Mouse (Mus musculus) stomach, embryonic 15.5 days (tissue): ENCODE measurements around the gene Dcaf4. TPM values are rescaled to one million over a fixed set of nuclear protein-coding genes. Genes with fewer than 3 reads are reported as not detected.
A peak's percentile ranks its signal among the peaks of the same experiment; 100 is the strongest.

Experiments
- ATAC-seq: fragments of 200-750 bp; cut with Nextera tagmentation; 2 replicates; pipeline ENCODE4 v1.8.0; 2017; ENCODE audit warnings: low read depth, moderate number of reproducible peaks, moderate TSS enrichment; ENCODE audit not compliant: insufficient read depth, low FRiP score
- H3K27ac ChIP-seq: fragments of 300-500 bp; sonication (generic); 2 replicates; pipeline ENCODE4 v1.5.1; 2015; ENCODE audit warnings: mild to moderate bottlenecking, inconsistent platforms
- H3K27me3 ChIP-seq: fragments of 300-500 bp; sonication (generic); replicated peaks from 2 replicates; pipeline ENCODE4 v1.6.1; 2015; ENCODE audit warnings: inconsistent platforms
- H3K36me3 ChIP-seq: fragments of 300-500 bp; sonication (generic); 2 replicates; pipeline ENCODE4 v1.6.1; 2015; ENCODE audit warnings: inconsistent platforms
- H3K4me1 ChIP-seq: fragments of 300-500 bp; sonication (generic); 2 replicates; pipeline ENCODE4 v1.6.1; 2015; ENCODE audit warnings: inconsistent platforms
- H3K4me2 ChIP-seq: fragments of 300-500 bp; sonication (generic); 2 replicates; pipeline ENCODE4 v1.6.1; 2015; ENCODE audit warnings: mild to moderate bottlenecking, inconsistent platforms
- H3K4me3 ChIP-seq: fragments of 300-500 bp; sonication (generic); replicated peaks from 2 replicates; pipeline ENCODE4 v1.5.1; 2015; ENCODE audit warnings: inconsistent platforms
- H3K9ac ChIP-seq: fragments of 300-500 bp; sonication (generic); 2 replicates; pipeline ENCODE4 v1.6.1; 2015; ENCODE audit warnings: inconsistent platforms
- H3K9me3 ChIP-seq: fragments of 300-500 bp; sonication (generic); 2 replicates; pipeline ENCODE4 v1.6.1; 2016; ENCODE audit warnings: inconsistent platforms
- WGBS: fragments of 180-500 bp; shearing (Covaris S2); methylation state at CpG from one replicate; pipeline ENCODE4 v1.1.7; 2015; 5-methylcytosine and 5-hydroxymethylcytosine counted together
- polyA plus RNA-seq: library from polyadenylated mRNA; unstranded; fragments of >200 nt; fragmentation: Nextera tagmentation; extraction: Ambion mirVana; gene quantifications from 2 replicates; pipeline ENCODE4 v1.2.1, GENCODE M21; 2015

Gene Dcaf4
- polyA plus RNA-seq, 1 experiment from 2014 or later = 31.5 TPM

DNA sequence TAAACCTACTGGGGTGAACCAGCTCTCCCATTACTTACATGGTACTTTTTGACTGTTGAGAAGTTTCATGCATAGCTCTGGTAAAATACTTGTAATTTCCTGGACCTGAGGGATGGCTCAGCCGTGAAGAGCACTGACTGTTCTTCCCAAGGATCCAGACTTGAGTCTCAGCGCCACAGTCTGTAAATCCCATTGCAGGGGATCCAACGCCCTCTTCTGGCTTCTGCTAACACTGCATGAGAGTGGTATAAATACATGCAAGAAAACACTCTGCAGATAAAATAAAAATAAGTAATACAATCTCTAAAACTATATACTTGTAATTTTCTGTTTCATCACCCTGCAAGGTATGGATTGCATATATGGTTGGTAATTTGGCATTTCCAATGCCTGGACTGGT lies 22.3 kb upstream of the Dcaf4 start:
- H3K36me3 ChIP-seq = no peaks in the 10 kb centered on the region
- 78% methylated on average over 3 of the region's 3 CpGs for WGBS
- no peak overlapping the region for H3K27ac ChIP-seq
- no peaks in the 10 kb centered on the region for H3K4me1 ChIP-seq
- ATAC-seq = no peak
- no peaks in the 10 kb centered on the region for H3K9me3 ChIP-seq
- no peak overlapping the region for H3K4me2 ChIP-seq
- H3K9ac ChIP-seq = no peak overlapping the region
- no peak overlapping the region for H3K4me3 ChIP-seq
- H3K27me3 ChIP-seq = no peaks in the 10 kb centered on the region

GRCm38 (mm10) chr12:83499256-83499655 lies 21.0 kb upstream of the Dcaf4 start:
- H3K4me1 ChIP-seq = no peaks in the 10 kb centered on the region
- H3K4me2 ChIP-seq = no peak overlapping the region
- no peak overlapping the region for H3K4me3 ChIP-seq
- H3K9me3 ChIP-seq = no peaks in the 10 kb centered on the region
- no peaks in the 10 kb centered on the region for H3K27me3 ChIP-seq
- H3K9ac ChIP-seq = no peak overlapping the region
- H3K36me3 ChIP-seq = no peaks in the 10 kb centered on the region
- no peak for ATAC-seq
- H3K27ac ChIP-seq = no peak overlapping the region
- 75% methylated on average over 5 of the region's 5 CpGs for WGBS

DNA sequence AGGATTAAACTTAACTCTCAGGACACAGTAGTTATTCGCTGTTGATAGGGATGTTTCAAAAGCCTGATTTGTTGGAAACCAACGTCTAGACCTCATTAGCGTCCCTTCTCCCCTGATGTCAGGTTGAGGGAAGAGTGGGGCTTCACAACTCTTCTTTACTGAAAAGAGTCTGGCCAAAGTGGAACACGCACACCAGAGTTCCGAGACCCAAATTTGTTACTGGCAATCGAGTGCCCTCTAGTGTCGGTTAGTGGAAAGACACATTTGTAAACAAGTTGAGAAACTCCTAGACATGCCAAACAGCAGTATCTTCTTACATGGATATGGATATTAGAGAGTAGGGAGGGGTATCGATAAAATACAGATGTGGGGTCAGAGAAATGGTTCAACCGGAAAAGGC lies 18.1 kb upstream of the Dcaf4 start:
- no peaks in the 10 kb centered on the region for H3K27me3 ChIP-seq
- no peak overlapping the region for H3K27ac ChIP-seq
- 7% methylated on average over 9 of the region's 9 CpGs for WGBS
- H3K9me3 ChIP-seq = no peaks in the 10 kb centered on the region
- no peak for ATAC-seq
- no peaks in the 10 kb centered on the region for H3K36me3 ChIP-seq
- H3K9ac ChIP-seq = no peak overlapping the region
- no peak overlapping the region for H3K4me3 ChIP-seq
- H3K4me1 ChIP-seq = no peaks in the 10 kb centered on the region
- H3K4me2 ChIP-seq = no peak overlapping the region

GRCm38 (mm10) chr12:83506543-83506942 lies 13.7 kb upstream of the Dcaf4 start:
- Histone ChIP-seq H3K27me3 (no peaks in the 10 kb centered on the region), H3K4me2 (no peak overlapping the region), H3K9ac (no peak overlapping the region), H3K4me3 (no peak overlapping the region), H3K27ac (no peak overlapping the region), H3K9me3 (no peaks in the 10 kb centered on the region), H3K36me3 (no peaks in the 10 kb centered on the region), H3K4me1 (no peaks in the 10 kb centered on the region)
- ATAC-seq = no peak
- 74% methylated on average over 10 of the region's 10 CpGs for WGBS

GRCm38 (mm10) chr12:83510586-83510985 lies 9.7 kb upstream of the Dcaf4 start:
- Histone ChIP-seq H3K36me3 (no peaks in the 10 kb centered on the region), H3K4me3 (no peak overlapping the region), H3K4me1 (peaks cover 3% of the 10 kb centered on the region; the same call in 1 of the 2 replicates), H3K27me3 (no peaks in the 10 kb centered on the region), H3K4me2 (no peak overlapping the region), H3K9me3 (no peaks in the 10 kb centered on the region), H3K9ac (no peak overlapping the region), H3K27ac (no peak overlapping the region)
- WGBS = 71% methylated on average over 5 of the region's 5 CpGs
- no peak for ATAC-seq

GRCm38 (mm10) chr12:83512783-83513182 lies 7.5 kb upstream of the Dcaf4 start:
- H3K4me3 ChIP-seq = no peak overlapping the region

DNA sequence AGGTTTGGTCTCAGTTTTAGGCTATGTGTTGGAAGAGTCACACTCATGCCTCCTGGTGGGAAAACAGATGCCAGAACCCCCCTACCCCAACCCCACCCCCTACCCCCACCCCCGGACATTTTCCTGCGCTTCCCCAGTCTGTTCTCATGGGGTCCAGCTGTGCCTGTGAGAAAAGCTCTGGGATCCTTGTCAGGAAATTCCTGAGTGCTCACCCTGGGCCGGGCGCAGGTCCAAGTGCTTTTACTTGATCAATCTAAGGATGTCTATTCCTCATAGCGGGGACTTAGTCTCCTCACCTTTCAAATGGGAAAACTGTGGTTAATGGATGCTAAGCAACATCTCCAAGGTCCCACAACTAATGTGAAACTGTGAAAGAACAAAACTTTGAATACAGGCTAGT lies 7.1 kb upstream of the Dcaf4 start:
- 31% methylated on average over 5 of the region's 5 CpGs for WGBS
- no peaks in the 10 kb centered on the region for H3K9me3 ChIP-seq
- no peak overlapping the region for H3K4me3 ChIP-seq
- no peak overlapping the region for H3K9ac ChIP-seq
- peaks cover 3% of the 10 kb centered on the region; the same call in 1 of the 2 replicates for H3K4me1 ChIP-seq
- no peak overlapping the region for H3K4me2 ChIP-seq
- ATAC-seq = no peak
- H3K27me3 ChIP-seq = no peaks in the 10 kb centered on the region
- H3K27ac ChIP-seq = no peak overlapping the region
- H3K36me3 ChIP-seq = no peaks in the 10 kb centered on the region

More at GRCm38 (mm10) chr12:83512783-83513182, 7.5 kb upstream of the Dcaf4 start:
- H3K9ac ChIP-seq = no peak overlapping the region
- no peak overlapping the region for H3K4me2 ChIP-seq
- WGBS = 31% methylated on average over 4 of the region's 4 CpGs
- peaks cover 3% of the 10 kb centered on the region; the same call in 1 of the 2 replicates for H3K4me1 ChIP-seq
- H3K27ac ChIP-seq = no peak overlapping the region
- H3K9me3 ChIP-seq = no peaks in the 10 kb centered on the region
- H3K36me3 ChIP-seq = no peaks in the 10 kb centered on the region
- H3K27me3 ChIP-seq = no peaks in the 10 kb centered on the region
- ATAC-seq = no peak

DNA sequence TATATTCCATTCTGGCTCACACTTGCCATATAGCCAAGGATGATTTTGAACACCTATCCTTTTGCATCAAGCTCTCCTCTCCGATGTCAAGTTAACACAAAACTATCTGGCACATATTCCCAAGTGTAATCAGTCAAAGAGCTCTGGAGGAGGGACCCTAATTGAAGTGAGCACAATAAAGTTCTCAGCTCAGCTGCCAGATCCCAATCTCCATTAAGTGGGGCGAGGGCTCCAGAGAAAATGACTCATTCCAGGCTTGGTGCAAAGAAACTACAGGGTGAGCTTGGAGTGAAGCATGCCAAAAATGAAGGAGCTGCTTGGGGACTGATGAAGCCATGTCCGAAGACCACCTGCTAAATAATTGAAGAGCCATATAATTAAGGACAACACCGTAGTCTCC lies 6.0 kb upstream of the Dcaf4 start:
- no peaks in the 10 kb centered on the region for H3K9me3 ChIP-seq
- H3K36me3 ChIP-seq = no peaks in the 10 kb centered on the region
- H3K4me1 ChIP-seq = peaks cover 3% of the 10 kb centered on the region; the same call in 1 of the 2 replicates
- 54% methylated on average over 4 of the region's 4 CpGs for WGBS
- H3K4me3 ChIP-seq = no peak overlapping the region
- H3K27me3 ChIP-seq = no peaks in the 10 kb centered on the region
- no peak overlapping the region for H3K4me2 ChIP-seq
- no peak overlapping the region for H3K27ac ChIP-seq
- H3K9ac ChIP-seq = no peak overlapping the region
- ATAC-seq = no peak

DNA sequence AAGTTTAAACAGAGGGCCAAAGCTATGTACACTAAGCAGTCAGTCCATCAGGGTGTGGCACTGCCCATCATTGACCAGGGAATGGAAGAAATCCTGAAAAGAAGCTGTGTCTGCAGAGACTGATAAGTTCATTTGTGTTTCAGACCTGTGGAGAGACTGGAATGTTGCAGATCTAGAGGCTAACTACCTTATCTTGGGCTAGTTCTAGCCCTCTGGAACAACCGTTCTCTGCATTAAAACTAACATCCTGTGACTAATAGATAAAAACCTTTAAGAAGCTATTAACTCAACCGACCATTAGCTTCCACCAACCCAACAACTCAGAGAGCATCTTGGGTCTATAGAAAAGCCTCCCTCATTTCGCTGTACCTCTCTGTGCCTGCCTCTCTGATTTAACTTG lies 2.7 kb upstream of the Dcaf4 start:
- Histone ChIP-seq H3K9ac (no peak overlapping the region), H3K4me1 (peaks cover 11% of the 10 kb centered on the region), H3K36me3 (no peaks in the 10 kb centered on the region), H3K27ac (no peak overlapping the region), H3K4me2 (no peak overlapping the region), H3K27me3 (no peaks in the 10 kb centered on the region), H3K9me3 (no peaks in the 10 kb centered on the region), H3K4me3 (no peak overlapping the region)
- ATAC-seq = no peak
- WGBS = 66% methylated on average over 3 of the region's 3 CpGs

- WGBS = 35% methylated on average over 8 of the region's 8 CpGs
- Histone ChIP-seq H3K4me3 (peak overlapping the region; percentile 87), H3K27ac (peak overlapping the region; percentile 72; the same call in 1 of the 2 replicates), H3K4me1 (peaks cover 10% of the 10 kb centered on the region), H3K4me2 (peak overlapping the region; percentile 71), H3K36me3 (no peaks in the 10 kb centered on the region), H3K9ac (peak overlapping the region; percentile 18; the same call in 1 of the 2 replicates), H3K9me3 (no peaks in the 10 kb centered on the region), H3K27me3 (no peaks in the 10 kb centered on the region)
- no peak for ATAC-seq
These were observed 817 bp downstream of the Dcaf4 start for GRCm38 (mm10) chr12:83521083-83521482.

- WGBS = 92% methylated on average over 6 of the region's 6 CpGs
- H3K9ac ChIP-seq = no peak overlapping the region
- no peaks in the 10 kb centered on the region for H3K27me3 ChIP-seq
- no peak overlapping the region for H3K4me2 ChIP-seq
- H3K27ac ChIP-seq = no peak overlapping the region
- no peak for ATAC-seq
- H3K9me3 ChIP-seq = no peaks in the 10 kb centered on the region
- no peak overlapping the region for H3K4me3 ChIP-seq
- H3K4me1 ChIP-seq = peaks cover 10% of the 10 kb centered on the region
- no peaks in the 10 kb centered on the region for H3K36me3 ChIP-seq
These were observed 2.8 kb downstream of the Dcaf4 start for GRCm38 (mm10) chr12:83523056-83523455.

GRCm38 (mm10) chr12:83523892-83524291 lies 3.6 kb downstream of the Dcaf4 start:
- H3K27me3 ChIP-seq = no peaks in the 10 kb centered on the region
- H3K9me3 ChIP-seq = no peaks in the 10 kb centered on the region
- H3K36me3 ChIP-seq = no peaks in the 10 kb centered on the region
- ATAC-seq = no peak
- H3K4me1 ChIP-seq = peaks cover 10% of the 10 kb centered on the region
- no peak overlapping the region for H3K4me2 ChIP-seq
- no peak overlapping the region for H3K27ac ChIP-seq
- H3K9ac ChIP-seq = no peak overlapping the region
- no peak overlapping the region for H3K4me3 ChIP-seq
- 77% methylated on average over 4 of the region's 4 CpGs for WGBS

DNA sequence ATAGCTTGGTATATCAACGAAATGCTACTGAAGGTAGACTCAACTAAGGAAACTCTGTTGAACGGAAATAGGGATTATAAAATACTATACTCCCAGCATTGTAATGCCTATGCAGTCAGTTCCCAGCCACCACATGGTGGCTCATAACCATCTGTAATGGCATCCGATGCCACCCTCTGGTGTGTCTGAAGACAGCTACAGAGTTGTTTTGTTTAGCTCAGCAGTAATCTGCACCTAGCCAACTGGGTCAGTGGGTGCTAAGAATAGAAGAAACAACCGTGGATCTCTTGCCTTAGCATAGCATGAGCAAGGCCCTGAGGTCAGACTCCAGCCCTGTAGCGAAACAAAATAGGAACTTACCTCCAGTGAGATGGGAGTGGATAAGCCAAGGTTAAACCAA lies 4.1 kb downstream of the Dcaf4 start:
- Histone ChIP-seq H3K4me3 (no peak overlapping the region), H3K27ac (no peak overlapping the region), H3K36me3 (no peaks in the 10 kb centered on the region), H3K4me1 (peaks cover 10% of the 10 kb centered on the region), H3K4me2 (no peak overlapping the region), H3K9me3 (no peaks in the 10 kb centered on the region), H3K27me3 (no peaks in the 10 kb centered on the region), H3K9ac (no peak overlapping the region)
- 81% methylated on average over 5 of the region's 5 CpGs for WGBS
- no peak for ATAC-seq
